Mouse (Mus musculus): ENCODE data around the gene Zbed6. TPM values are rescaled to one million over a fixed set of nuclear protein-coding genes. Genes with fewer than 3 reads are reported as not detected.
A peak's percentile ranks its signal among the peaks of the same experiment; 100 is the strongest.
"Not testable (repeated sequence)": the region's sequence is repeated elsewhere in the genome, so short reads cannot be mapped to it uniquely, and the experiment has no call there.

Zbed6 gene
- 36.9 and 38.4 TPM in 2 replicates for polyA plus RNA-seq (2011; ENCODE audit: insufficient read depth, insufficient read length, low read depth, missing spikeins)

DNA sequence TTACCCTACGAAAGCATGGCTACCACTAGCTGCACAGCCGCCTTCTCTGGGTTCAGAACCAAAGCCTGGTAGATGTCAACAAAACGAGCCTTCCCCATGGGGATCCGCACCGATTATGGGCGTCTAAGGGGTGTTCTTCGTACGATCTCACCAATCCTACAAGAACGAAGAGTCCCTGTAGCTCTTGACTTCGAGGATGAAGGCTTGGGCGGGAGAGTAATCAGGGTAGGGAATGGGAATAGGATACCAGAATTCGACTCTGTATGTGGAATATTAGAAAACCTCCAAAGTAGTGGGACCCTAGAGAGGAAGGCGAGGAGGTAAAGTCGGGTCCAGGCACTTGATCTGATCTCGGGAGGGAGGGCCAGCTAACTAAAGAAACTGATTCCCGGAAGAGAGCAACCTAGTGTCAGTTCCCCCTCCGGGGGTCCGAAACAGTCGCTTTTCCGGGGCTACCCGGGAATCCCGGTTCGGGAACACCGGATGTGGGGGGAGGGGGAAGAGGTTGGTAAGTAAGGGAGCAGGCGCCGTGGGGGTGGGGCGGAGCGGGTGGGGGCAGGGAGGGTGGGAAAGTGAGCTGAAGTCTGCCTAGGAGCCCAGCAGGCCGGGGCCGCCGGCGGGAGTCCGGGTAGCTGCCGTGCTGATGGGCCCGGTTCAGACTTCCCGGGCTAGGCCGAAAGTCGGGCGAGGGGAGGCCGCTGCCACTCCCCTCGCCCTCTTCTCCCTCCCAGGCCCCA lies at the start of gene Zbed6:
Zbed6 (minus strand) TSS at position 420 of the 737 bp plus-strand sequence.
- Histone ChIP-seq H3K4me3 (ENCODE audit: low read depth, low read length) (peak within 1 kb of the TSS; percentile 87), H3K9me3 (replicated peaks; ENCODE audit: control insufficient read depth, insufficient read depth, low read length, poor library complexity, severe bottlenecking) (no peaks in the 10 kb centered on the region), H3K27me3 (ENCODE audit: control insufficient read depth, insufficient read depth, low read length, poor library complexity, severe bottlenecking) (no peaks in the 10 kb centered on the region), H3K9ac (ENCODE audit: low read depth, poor library complexity, severe bottlenecking) (peak within 1 kb of the TSS; percentile 97), H3K4me1 (ENCODE audit: control insufficient read depth, insufficient read depth, low read length) (peaks cover 9% of the 10 kb centered on the region), H3K27ac (ENCODE audit: insufficient read depth, low read length) (peak within 1 kb of the TSS; percentile 83), H3K36me3 (ENCODE audit: control insufficient read depth, insufficient read depth, low read length, poor library complexity, severe bottlenecking) (peaks cover 40% of the 10 kb centered on the region)
- no peak for TF ChIP-seq CTCF (IDR thresholded peaks at IDR 0.05; ENCODE audit: low read depth, low read length)
- TF ChIP-seq EP300 (IDR thresholded peaks at IDR 0.05; ENCODE audit: insufficient read depth, low read depth, low read length) = no peak
- TF ChIP-seq POLR2A (IDR thresholded peaks at IDR 0.05; ENCODE audit: insufficient read depth, low read length) = no peak

DNA sequence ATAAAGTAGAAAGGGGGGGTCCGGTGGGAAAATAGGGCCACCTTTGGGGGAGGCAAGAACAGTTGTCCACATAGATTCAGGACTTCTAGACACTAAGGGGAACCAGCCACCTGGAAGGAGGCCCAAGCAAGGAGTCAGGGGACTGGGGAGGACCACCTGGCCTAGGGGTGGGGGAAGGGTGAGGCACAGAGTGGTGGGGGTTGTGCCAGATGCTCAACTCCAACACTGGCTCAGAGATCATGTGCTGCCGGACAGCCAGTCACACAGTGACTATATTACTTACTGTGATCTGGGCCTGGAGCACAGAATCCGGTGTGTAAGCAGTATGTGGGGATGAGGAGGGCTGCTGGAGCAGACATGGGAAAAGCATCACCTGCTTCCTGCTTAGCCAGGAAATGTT lies 48.6 kb upstream of the Zbed6 start:
- TF ChIP-seq EP300 (IDR thresholded peaks at IDR 0.05; ENCODE audit: insufficient read depth, low read depth, low read length) (no peak), CTCF (IDR thresholded peaks at IDR 0.05; ENCODE audit: low read depth, low read length) (no peak), POLR2A (IDR thresholded peaks at IDR 0.05; ENCODE audit: insufficient read depth, low read length) (no peak)
- H3K27ac ChIP-seq (ENCODE audit: insufficient read depth, low read length) = no peak overlapping the region

DNA sequence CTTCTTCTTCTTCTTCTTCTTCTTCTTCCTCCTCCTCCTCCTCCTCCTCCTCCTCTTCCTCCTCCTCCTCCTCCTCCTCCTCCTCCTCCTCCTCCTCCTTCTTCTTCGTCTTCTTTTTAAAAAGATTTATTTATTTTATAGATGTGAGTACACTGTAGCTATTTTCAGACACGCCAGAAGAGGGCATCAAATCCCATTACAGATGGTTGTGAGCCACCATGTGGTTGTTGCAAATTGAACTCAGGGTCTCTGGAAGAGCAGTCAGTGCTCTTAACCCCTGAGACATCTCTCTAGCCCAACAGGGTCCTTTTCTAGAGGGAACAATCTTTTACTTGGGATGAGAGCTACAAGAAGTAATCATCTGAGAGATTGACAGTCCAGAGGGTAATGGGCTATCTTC lies 41.1 kb upstream of the Zbed6 start:
- not testable (repeated sequence) for H3K4me1 ChIP-seq (ENCODE audit: control insufficient read depth, insufficient read depth, low read length); H3K4me3 ChIP-seq (ENCODE audit: low read depth, low read length); H3K36me3 ChIP-seq (ENCODE audit: control insufficient read depth, insufficient read depth, low read length, poor library complexity, severe bottlenecking); H3K27ac ChIP-seq (ENCODE audit: insufficient read depth, low read length); H3K9me3 ChIP-seq (replicated peaks; ENCODE audit: control insufficient read depth, insufficient read depth, low read length, poor library complexity, severe bottlenecking); H3K27me3 ChIP-seq (ENCODE audit: control insufficient read depth, insufficient read depth, low read length, poor library complexity, severe bottlenecking); H3K9ac ChIP-seq (ENCODE audit: low read depth, poor library complexity, severe bottlenecking)
- TF ChIP-seq CTCF (IDR thresholded peaks at IDR 0.05; ENCODE audit: low read depth, low read length) = peak; percentile 38

More for the DNA sequence above, 48.6 kb upstream of the Zbed6 start:
- Histone ChIP-seq H3K9ac (ENCODE audit: low read depth, poor library complexity, severe bottlenecking) (no peak overlapping the region), H3K27me3 (ENCODE audit: control insufficient read depth, insufficient read depth, low read length, poor library complexity, severe bottlenecking) (no peaks in the 10 kb centered on the region), H3K4me3 (ENCODE audit: low read depth, low read length) (0 out of 2 replicates have a peak overlapping the region, but pooled peaks have one; percentile 0), H3K4me1 (ENCODE audit: control insufficient read depth, insufficient read depth, low read length) (peaks cover 2% of the 10 kb centered on the region), H3K36me3 (ENCODE audit: control insufficient read depth, insufficient read depth, low read length, poor library complexity, severe bottlenecking) (no peaks in the 10 kb centered on the region), H3K9me3 (replicated peaks; ENCODE audit: control insufficient read depth, insufficient read depth, low read length, poor library complexity, severe bottlenecking) (no peaks in the 10 kb centered on the region)

DNA sequence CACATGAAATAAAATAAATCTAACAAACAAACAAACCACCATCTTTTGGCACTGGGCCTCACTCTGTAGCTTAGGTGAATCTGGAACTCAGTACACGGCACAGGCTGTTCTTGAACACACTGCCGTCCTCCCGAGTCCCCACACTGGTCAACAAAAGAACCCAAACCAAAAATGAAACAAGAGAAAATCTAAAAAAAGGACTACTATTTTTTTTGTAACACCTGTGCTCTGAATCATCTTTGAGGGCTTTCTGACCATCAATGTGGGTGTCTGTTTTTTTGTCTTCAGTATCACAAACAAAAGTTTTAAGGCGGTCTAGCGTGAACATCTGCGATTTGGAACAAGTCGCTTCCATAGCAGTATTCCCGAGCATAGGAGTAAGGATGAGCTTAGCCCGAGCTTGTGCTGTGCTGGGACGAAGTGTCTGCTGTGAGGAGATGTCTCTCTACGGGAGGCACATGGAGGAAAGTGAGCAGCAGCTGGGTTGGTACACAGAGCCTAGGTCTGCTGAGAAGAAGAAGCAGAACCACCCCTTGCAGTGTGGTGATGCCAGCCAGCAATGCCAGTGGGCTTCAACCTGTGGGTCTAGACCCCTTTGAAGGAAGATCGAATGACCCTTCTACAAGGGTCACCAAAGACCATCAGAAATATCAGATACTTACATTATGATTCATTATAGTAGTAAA lies 37.4 kb upstream of the Zbed6 start:
- Histone ChIP-seq H3K4me3 (ENCODE audit: low read depth, low read length) (no peak overlapping the region), H3K36me3 (ENCODE audit: control insufficient read depth, insufficient read depth, low read length, poor library complexity, severe bottlenecking) (no peaks in the 10 kb centered on the region), H3K4me1 (ENCODE audit: control insufficient read depth, insufficient read depth, low read length) (peaks cover 7% of the 10 kb centered on the region), H3K9me3 (replicated peaks; ENCODE audit: control insufficient read depth, insufficient read depth, low read length, poor library complexity, severe bottlenecking) (no peaks in the 10 kb centered on the region), H3K9ac (ENCODE audit: low read depth, poor library complexity, severe bottlenecking) (no peak overlapping the region), H3K27ac (ENCODE audit: insufficient read depth, low read length) (no peak overlapping the region), H3K27me3 (ENCODE audit: control insufficient read depth, insufficient read depth, low read length, poor library complexity, severe bottlenecking) (no peaks in the 10 kb centered on the region)
- TF ChIP-seq POLR2A (IDR thresholded peaks at IDR 0.05; ENCODE audit: insufficient read depth, low read length) (no peak), CTCF (IDR thresholded peaks at IDR 0.05; ENCODE audit: low read depth, low read length) (no peak), EP300 (IDR thresholded peaks at IDR 0.05; ENCODE audit: insufficient read depth, low read depth, low read length) (no peak)

DNA sequence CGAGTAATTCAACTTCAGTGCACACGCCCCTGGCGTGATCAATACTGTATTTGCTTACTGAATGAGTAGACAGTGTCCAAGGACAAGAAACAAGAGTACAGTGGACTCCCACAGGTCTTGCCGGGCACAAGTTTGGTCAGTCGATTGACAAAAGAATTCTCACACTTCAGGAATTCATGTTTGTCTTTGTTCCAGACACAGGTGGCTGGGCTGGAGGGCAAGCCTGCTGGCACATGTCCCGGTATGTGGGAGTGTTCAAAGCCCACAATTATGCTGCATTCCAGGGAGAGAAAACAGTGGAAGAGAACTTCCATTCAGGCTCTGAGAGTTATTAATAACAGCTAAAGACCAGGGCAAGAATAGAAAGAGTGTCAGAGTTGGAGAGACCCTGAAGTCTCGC lies 35.2 kb upstream of the Zbed6 start:
- no peaks in the 10 kb centered on the region for H3K36me3 ChIP-seq (ENCODE audit: control insufficient read depth, insufficient read depth, low read length, poor library complexity, severe bottlenecking)
- peaks cover 14% of the 10 kb centered on the region for H3K4me1 ChIP-seq (ENCODE audit: control insufficient read depth, insufficient read depth, low read length)
- no peaks in the 10 kb centered on the region for H3K9me3 ChIP-seq (replicated peaks; ENCODE audit: control insufficient read depth, insufficient read depth, low read length, poor library complexity, severe bottlenecking)
- no peak overlapping the region for H3K4me3 ChIP-seq (ENCODE audit: low read depth, low read length)
- no peaks in the 10 kb centered on the region for H3K27me3 ChIP-seq (ENCODE audit: control insufficient read depth, insufficient read depth, low read length, poor library complexity, severe bottlenecking)
- H3K27ac ChIP-seq (ENCODE audit: insufficient read depth, low read length) = peak overlapping the region; percentile 37
- 0 out of 2 replicates have a peak overlapping the region, but pooled peaks have one; percentile 21 for H3K9ac ChIP-seq (ENCODE audit: low read depth, poor library complexity, severe bottlenecking)
- peak; percentile 92 for TF ChIP-seq EP300 (IDR thresholded peaks at IDR 0.05; ENCODE audit: insufficient read depth, low read depth, low read length)
- no peak for TF ChIP-seq POLR2A (IDR thresholded peaks at IDR 0.05; ENCODE audit: insufficient read depth, low read length)

DNA sequence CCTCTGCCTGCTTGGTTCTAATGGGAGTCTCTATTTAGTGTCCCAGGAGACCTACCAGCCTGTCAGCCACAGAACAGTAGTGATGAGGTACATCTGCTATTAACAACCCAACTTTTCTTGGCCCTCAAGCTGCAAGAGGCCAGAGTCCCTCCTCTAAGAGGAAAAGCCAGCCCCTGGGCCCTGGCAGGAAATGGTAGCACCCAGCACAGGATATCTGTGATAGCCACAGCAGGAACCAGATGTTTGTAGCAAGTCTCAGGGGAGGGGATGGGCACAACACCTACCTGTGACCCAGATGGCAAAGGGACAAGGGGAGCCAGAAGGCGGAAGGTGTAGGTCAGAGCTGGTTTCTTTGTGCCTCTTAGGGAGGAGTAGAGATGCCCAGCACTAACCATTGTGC lies 34.2 kb upstream of the Zbed6 start:
- no peaks in the 10 kb centered on the region for H3K36me3 ChIP-seq (ENCODE audit: control insufficient read depth, insufficient read depth, low read length, poor library complexity, severe bottlenecking)
- no peak overlapping the region for H3K4me3 ChIP-seq (ENCODE audit: low read depth, low read length)
- peaks cover 15% of the 10 kb centered on the region for H3K4me1 ChIP-seq (ENCODE audit: control insufficient read depth, insufficient read depth, low read length)
- H3K27me3 ChIP-seq (ENCODE audit: control insufficient read depth, insufficient read depth, low read length, poor library complexity, severe bottlenecking) = no peaks in the 10 kb centered on the region
- H3K9ac ChIP-seq (ENCODE audit: low read depth, poor library complexity, severe bottlenecking) = no peak overlapping the region
- H3K9me3 ChIP-seq (replicated peaks; ENCODE audit: control insufficient read depth, insufficient read depth, low read length, poor library complexity, severe bottlenecking) = no peaks in the 10 kb centered on the region
- peak overlapping the region; percentile 97 for H3K27ac ChIP-seq (ENCODE audit: insufficient read depth, low read length)
- TF ChIP-seq EP300 (IDR thresholded peaks at IDR 0.05; ENCODE audit: insufficient read depth, low read depth, low read length) (no peak), CTCF (IDR thresholded peaks at IDR 0.05; ENCODE audit: low read depth, low read length) (no peak), POLR2A (IDR thresholded peaks at IDR 0.05; ENCODE audit: insufficient read depth, low read length) (no peak)
